Mouse (Mus musculus) lung, postnatal 25 days (tissue): ENCODE data around the gene Ctnnal1.

Source experiments
- DNase-seq: peaks from one replicate; pipeline ENCODE4 v3.0.0; 2022; ENCODE audit warnings: low spot score

The Ctnnal1 gene

GRCm38 (mm10) chr4:56801907-56802668, 62.9 kb downstream of the Ctnnal1 start, which contains the start of the genes Elp1 and Fam206a:
Gene Elp1, minus strand, starts transcription at chr4:56802331.
Gene Fam206a, plus strand, starts transcription at chr4:56802345.
- DNase-seq: peak; percentile 93

GRCm38 (mm10) chr4:56791373-56791772, 73.6 kb downstream of the Ctnnal1 start:
- peak; percentile 32 for DNase-seq

GRCm38 (mm10) chr4:56771065-56771464, 93.9 kb downstream of the Ctnnal1 start:
- no peak for DNase-seq

- DNase-seq: peak; percentile 72
Measured at GRCm38 (mm10) chr4:56768913-56769312, 96.1 kb downstream of the Ctnnal1 start.

GRCm38 (mm10) chr4:56767861-56768284, 97.1 kb downstream of the Ctnnal1 start:
- peak; percentile 76 for DNase-seq
